Mouse (Mus musculus) small intestine, adult 2 months (tissue): ENCODE results near the gene Nova2.

Experiments used
- CTCF ChIP-seq: fragments of 200-500 bp; IDR thresholded peaks from 2 replicates; pipeline ENCODE4 v1.5.1; 2012; ENCODE audit warnings: low read depth, mild to moderate bottlenecking, control low read depth, inconsistent platforms, low read length, moderate library complexity, mixed read lengths; ENCODE audit not compliant: insufficient replicate concordance, insufficient read length; ENCODE audit errors: extremely low read depth
- POLR2A ChIP-seq: fragments of 200-500 bp; IDR thresholded peaks from 2 replicates; pipeline ENCODE4 v1.6.1; 2012; ENCODE audit warnings: low read depth, mild to moderate bottlenecking, control low read depth, inconsistent platforms, low read length, moderate library complexity

- TF ChIP-seq POLR2A, result no peak
- no peak for TF ChIP-seq CTCF
Measured at GRCm38 (mm10) chr7:18923267-18923666, 2.4 kb upstream of the Nova2 start.
